Mouse (Mus musculus) kidney, adult 2 months (tissue): ENCODE data around the gene Tollip. TPM values are rescaled to one million over a fixed set of nuclear protein-coding genes. Genes with fewer than 3 reads are reported as not detected.

ENCODE experiments used
- DNase-seq: peaks from one replicate; pipeline ENCODE4 v3.0.0; 2021
- H3K27ac ChIP-seq: fragments of 200-500 bp; 2 replicates; pipeline ENCODE4 v1.5.1; 2012; ENCODE audit warnings: low read depth, low read length, control low read depth, inconsistent platforms; ENCODE audit not compliant: insufficient read depth
- H3K27me3 ChIP-seq: fragments of 200-500 bp; replicated peaks from 2 replicates; pipeline ENCODE4 v1.6.1; 2012; ENCODE audit warnings: mild to moderate bottlenecking, moderate library complexity, low read length, inconsistent platforms; ENCODE audit not compliant: control insufficient read depth, insufficient read depth
- H3K36me3 ChIP-seq: fragments of 200-500 bp; 2 replicates; pipeline ENCODE4 v1.6.1; 2012; ENCODE audit warnings: mild to moderate bottlenecking, moderate library complexity, low read length, inconsistent platforms; ENCODE audit not compliant: control insufficient read depth, insufficient read depth
- H3K4me1 ChIP-seq: fragments of 200-500 bp; 2 replicates; pipeline ENCODE4 v1.6.1; 2011; ENCODE audit warnings: low read length; ENCODE audit not compliant: control insufficient read depth, insufficient read depth
- H3K4me3 ChIP-seq: fragments of 200-500 bp; 2 replicates; pipeline ENCODE4 v1.5.1; 2011; ENCODE audit warnings: mild to moderate bottlenecking, low read depth, low read length, control low read depth; ENCODE audit not compliant: insufficient read depth
- CTCF ChIP-seq: fragments of 200-500 bp; conservative IDR thresholded peaks from 2 replicates; pipeline ENCODE4 v1.5.1; 2011; ENCODE audit warnings: low read depth, mild to moderate bottlenecking, control low read depth, low read length, moderate library complexity, mixed read lengths; ENCODE audit not compliant: insufficient read depth, insufficient read length
- POLR2A ChIP-seq: fragments of 200-500 bp; IDR thresholded peaks from one replicate; pipeline ENCODE4 v1.6.1; 2011; ENCODE audit warnings: low read depth, low read length, control low read depth
- WGBS: fragments of 180-500 bp; shearing (Covaris S2); methylation state at CpG from one replicate; pipeline ENCODE4 v1.1.7; 2018; 5-methylcytosine and 5-hydroxymethylcytosine counted together
- polyA plus RNA-seq: library from polyadenylated mRNA; depleted of rRNA; stranded (reverse); fragments of >200 nt; gene quantifications from 2 replicates; pipeline ENCODE4 v1.2.3, GENCODE M21; 2012; rRNA removed

Tollip gene
- polyA plus RNA-seq, result 86.2 and 92.3 TPM in 2 replicates

- H3K27me3 ChIP-seq, result no peaks in the 10 kb centered on the region
- H3K4me1 ChIP-seq, result no peaks in the 10 kb centered on the region
- no peak within 1 kb of the TSS for H3K27ac ChIP-seq
- 81% methylated on average over 2 of the region's 2 CpGs for WGBS
- H3K36me3 ChIP-seq, result no peaks in the 10 kb centered on the region
- no peak for DNase-seq
- TF ChIP-seq POLR2A, result no peak
- no peak within 1 kb of the TSS for H3K4me3 ChIP-seq
Measured at GRCm38 (mm10) chr7:141918407-141918806, at the start of gene Tollip. Tollip (minus strand) TSS chr7:141918507.

GRCm38 (mm10) chr7:141966281-141966680 lies 48.0 kb upstream of the Tollip start:
- Histone ChIP-seq H3K27ac (no peak overlapping the region), H3K4me3 (no peak overlapping the region), H3K27me3 (no peaks in the 10 kb centered on the region), H3K4me1 (no peaks in the 10 kb centered on the region), H3K36me3 (no peaks in the 10 kb centered on the region)
- DNase-seq, result no peak
- WGBS, result 69% methylated on average over 2 of the region's 2 CpGs
- TF ChIP-seq POLR2A, result no peak
- no peak for TF ChIP-seq CTCF

- Histone ChIP-seq H3K4me3 (no peak overlapping the region), H3K27ac (no peak overlapping the region), H3K27me3 (no peaks in the 10 kb centered on the region), H3K4me1 (no peaks in the 10 kb centered on the region), H3K36me3 (no peaks in the 10 kb centered on the region)
- DNase-seq, result no peak
- TF ChIP-seq CTCF (no peak), POLR2A (no peak)
- WGBS, result 96% methylated on average over 3 of the region's 3 CpGs
Measured at GRCm38 (mm10) chr7:141962521-141962920, 44.2 kb upstream of the Tollip start.

- no peak for TF ChIP-seq POLR2A
- TF ChIP-seq CTCF, result no peak
- Histone ChIP-seq H3K36me3 (no peaks in the 10 kb centered on the region), H3K4me3 (no peak overlapping the region), H3K27ac (no peak overlapping the region), H3K4me1 (no peaks in the 10 kb centered on the region), H3K27me3 (no peaks in the 10 kb centered on the region)
- 88% methylated on average over 3 of the region's 3 CpGs for WGBS
- no peak for DNase-seq
Measured at GRCm38 (mm10) chr7:141961491-141961890, 43.2 kb upstream of the Tollip start.

GRCm38 (mm10) chr7:141960926-141961325 lies 42.6 kb upstream of the Tollip start:
- no peak for TF ChIP-seq POLR2A
- TF ChIP-seq CTCF, result no peak
- no peaks in the 10 kb centered on the region for H3K36me3 ChIP-seq
- DNase-seq, result no peak
- no peak overlapping the region for H3K27ac ChIP-seq
- H3K27me3 ChIP-seq, result no peaks in the 10 kb centered on the region
- H3K4me3 ChIP-seq, result no peak overlapping the region
- WGBS, result 84% methylated on average over 2 of the region's 2 CpGs
- H3K4me1 ChIP-seq, result no peaks in the 10 kb centered on the region

- TF ChIP-seq CTCF (no peak), POLR2A (no peak)
- Histone ChIP-seq H3K36me3 (no peaks in the 10 kb centered on the region), H3K27ac (no peak overlapping the region), H3K4me1 (no peaks in the 10 kb centered on the region), H3K4me3 (no peak overlapping the region), H3K27me3 (no peaks in the 10 kb centered on the region)
- DNase-seq, result no peak
- WGBS, result 87% methylated on average over 1 of the region's 1 CpGs
Measured at GRCm38 (mm10) chr7:141959133-141959532, 40.8 kb upstream of the Tollip start.

- WGBS, result 76% methylated on average over 2 of the region's 2 CpGs
- Histone ChIP-seq H3K4me1 (no peaks in the 10 kb centered on the region), H3K36me3 (no peaks in the 10 kb centered on the region), H3K27ac (no peak overlapping the region), H3K4me3 (no peak overlapping the region), H3K27me3 (no peaks in the 10 kb centered on the region)
- TF ChIP-seq POLR2A (no peak), CTCF (no peak)
- no peak for DNase-seq
Measured at GRCm38 (mm10) chr7:141958211-141958610, 39.9 kb upstream of the Tollip start.
